Mouse (Mus musculus) regulatory T cell (primary cell): ENCODE results near the gene Vwa7.

Experiments
- in situ Hi-C: fragments of 300-600 bp; cut with MboI, MseI; formaldehyde crosslinking; loops from one replicate; pipeline ENCODE4 v1.15.1; 2025; ENCODE audit warnings: high pct_unique_total_duplicates

Vwa7 gene

DNA sequence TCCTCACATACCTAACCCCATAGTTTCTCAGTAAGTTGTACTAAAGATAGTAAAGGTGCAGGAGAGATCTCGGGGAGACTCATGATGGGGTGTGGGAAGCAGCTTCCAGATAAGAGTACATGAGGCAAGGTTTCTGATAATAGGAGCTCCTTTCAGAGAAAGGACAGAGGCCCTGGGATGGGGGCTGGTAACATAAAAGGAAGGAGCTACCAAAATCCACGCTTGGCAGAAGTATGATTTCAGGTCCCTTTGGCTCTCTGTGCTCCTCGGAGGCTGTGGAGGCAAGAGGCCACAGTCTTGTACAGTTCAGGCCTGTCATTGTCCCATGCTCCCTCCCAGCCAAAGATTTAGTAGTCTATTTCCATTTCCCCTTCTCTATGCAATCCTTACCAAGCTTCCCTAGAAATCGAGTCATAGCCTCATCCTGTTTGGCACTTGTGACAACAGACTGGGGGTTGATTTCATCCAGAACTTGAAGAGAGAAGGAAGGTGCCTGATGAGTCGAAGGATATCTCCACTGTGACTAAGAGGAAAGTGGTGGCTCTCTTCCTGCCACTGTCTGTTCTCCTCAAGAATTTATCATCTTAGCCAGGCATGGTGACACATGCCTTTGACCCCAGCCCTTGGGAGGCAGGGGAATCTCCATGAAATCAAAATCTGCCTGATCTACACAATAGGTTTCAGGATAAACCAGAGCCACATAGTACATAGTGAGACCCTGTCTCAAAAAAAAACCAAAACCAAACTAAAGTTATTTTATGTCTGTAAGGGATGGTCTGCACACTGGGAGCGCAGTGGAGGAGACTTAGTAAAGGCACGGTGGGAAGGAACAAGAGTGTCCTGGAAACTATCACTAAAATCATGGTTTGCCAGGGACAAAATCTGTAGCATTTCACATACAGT lies 28.8 kb downstream of the Vwa7 start:
- in situ Hi-C loops, result loop anchor here (10.0 kb wide), 1 partner anchor 190 kb away; the partner anchor contains the start of genes Atp6v1g2 and Nfkbil1

DNA sequence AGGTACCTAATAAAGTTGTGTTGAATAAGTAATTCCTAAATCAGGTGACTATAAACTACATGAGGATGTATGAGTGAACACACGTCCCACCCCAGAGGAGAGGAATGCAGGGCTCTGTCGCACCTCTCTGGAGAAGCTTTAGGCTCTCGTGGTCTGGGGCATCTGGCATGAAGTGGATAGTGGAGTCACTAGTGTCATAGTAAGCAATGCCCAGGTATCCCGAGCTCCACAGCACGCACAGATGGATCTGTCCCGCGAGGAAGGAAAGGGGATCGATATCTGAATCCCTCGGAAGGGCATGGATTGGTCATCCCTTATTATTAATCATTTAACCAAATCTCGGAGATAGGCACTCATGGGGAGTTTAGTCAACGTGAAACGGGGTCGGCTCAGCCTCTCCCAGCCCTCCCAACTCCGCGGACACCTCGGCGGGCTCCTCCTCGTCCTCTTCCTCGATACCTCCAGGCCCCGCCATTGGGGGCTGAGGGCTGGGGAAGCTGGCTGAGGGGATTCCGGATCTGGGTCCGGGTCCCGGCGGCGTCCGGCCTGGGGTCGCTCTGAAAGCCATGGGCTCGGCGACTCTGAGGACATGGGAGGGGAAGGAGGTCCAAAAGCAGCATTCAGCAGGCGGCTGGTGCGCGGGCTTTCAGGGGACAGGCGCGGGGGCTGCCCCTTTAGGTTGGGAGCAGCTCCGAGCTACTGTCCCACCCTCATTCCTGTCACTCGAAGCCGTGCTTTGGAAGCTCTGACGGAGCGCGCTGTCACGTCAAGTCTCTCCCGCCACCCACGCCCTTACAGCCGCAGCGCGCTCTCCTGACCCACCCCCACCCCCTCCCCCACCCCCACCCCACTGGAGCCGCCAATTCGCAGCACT lies 29.7 kb downstream of the Vwa7 start:
- in situ Hi-C loops, result loop anchor here (10.0 kb wide), 1 partner anchor 189 kb away; the partner anchor contains the start of genes Atp6v1g2 and Nfkbil1

- in situ Hi-C loops, result loop anchor here (10.0 kb wide), 1 partner anchor 188 kb away; the partner anchor contains the start of genes Atp6v1g2 and Nfkbil1
Measured at GRCm38 (mm10) chr17:35046681-35047455, 30.5 kb downstream of the Vwa7 start, which contains the start of gene Msh5. Gene Msh5 (minus strand): TSS chr17:35046745.

DNA sequence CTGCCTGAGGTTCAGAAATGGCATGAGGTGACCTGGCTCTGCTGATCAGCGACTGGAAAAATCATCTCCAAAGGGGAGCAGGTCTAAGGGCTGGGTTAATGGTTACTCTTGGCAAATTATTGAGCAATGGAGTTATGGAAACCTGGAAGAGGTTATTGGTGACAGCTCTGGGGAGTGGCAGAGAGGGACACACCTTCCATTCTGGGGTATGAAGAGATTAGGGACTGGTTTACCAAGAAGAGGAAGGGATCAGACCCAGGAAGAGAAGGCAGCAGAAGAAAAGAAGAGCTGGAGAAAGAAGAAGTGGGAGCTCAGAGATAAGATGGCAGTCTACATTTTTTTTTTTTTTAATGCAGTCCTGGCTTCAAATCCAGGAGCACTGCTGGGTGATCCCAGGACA lies 31.3 kb downstream of the Vwa7 start:
- in situ Hi-C loops, result loop anchor here (10.0 kb wide), 1 partner anchor 187 kb away; the partner anchor contains the start of genes Atp6v1g2 and Nfkbil1

DNA sequence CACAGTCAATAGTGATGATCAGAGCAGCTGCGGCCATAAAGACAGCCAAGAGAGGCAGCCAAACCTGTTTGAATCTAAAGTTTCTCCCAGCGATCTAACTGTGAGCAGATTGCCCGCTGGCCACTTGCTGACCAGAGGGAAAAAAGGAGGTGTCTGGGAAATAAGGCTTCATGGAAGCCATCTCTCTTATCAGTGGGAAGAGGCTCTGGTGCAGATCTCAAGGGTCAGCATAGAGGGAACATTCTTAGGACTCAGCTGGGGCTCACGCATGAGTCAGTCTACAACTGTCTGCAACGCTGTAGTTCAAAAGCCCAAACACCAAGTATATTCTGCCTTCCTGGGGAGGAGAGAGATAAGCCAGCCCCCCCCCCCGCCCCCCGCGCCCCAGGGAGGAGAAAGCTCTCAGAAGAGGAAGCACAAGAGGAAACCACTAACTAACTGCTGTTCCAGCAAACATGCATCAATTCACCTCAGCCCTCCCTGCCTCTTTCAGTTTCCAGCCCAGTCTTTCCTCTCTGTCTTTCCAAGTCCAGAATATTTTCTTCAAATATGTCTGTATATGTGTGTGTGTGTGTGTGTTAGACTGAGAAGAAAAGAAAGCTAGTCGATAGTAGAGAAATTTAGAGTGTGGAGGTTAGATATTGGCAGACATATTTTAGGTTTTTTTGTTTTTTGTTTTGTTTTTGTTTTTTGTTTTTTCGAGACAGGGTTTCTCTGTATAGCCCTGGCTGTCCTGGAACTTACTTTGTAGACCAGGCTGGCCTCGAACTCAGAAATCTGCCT lies 32.0 kb downstream of the Vwa7 start:
- in situ Hi-C loops, result loop anchor here (10.0 kb wide), 1 partner anchor 186 kb away; the partner anchor contains the start of genes Atp6v1g2 and Nfkbil1

GRCm38 (mm10) chr17:35048932-35049440 lies 32.6 kb downstream of the Vwa7 start:
- in situ Hi-C loops, result loop anchor here (10.0 kb wide), 1 partner anchor 186 kb away; the partner anchor contains the start of genes Atp6v1g2 and Nfkbil1

DNA sequence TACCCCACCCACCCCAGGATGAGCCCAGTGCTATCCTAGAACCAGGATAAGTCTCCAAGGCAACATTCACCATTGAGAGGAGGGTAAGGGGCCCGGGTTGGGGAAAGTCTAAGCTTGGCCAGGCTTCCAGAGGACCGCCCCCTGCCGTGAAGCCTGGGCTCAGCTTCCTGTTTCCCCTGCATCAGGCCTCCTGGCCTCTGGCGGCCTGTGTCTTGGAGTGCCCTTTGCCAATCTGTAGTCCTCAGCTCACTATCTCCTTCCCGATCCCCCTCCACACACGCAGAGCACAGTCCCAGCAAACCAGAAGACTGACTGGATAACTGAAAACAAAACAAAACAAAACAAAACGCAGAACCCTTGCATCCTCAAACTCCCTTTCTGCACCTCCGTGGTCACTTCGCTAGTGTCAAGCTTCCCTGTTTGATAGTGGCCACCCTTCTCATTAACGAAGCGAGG lies 33.2 kb downstream of the Vwa7 start, which contains the start of gene Clic1:
TSS of gene Clic1 (plus strand) at position 406 of the 456 bp plus-strand sequence.
- in situ Hi-C loops, result loop anchor here (5.0 to 10.0 kb wide), 2 partner anchors 73 to 185 kb away; partner anchors contain the start of genes Atp6v1g2, Csnk2b, Gpank1 and Nfkbil1

DNA sequence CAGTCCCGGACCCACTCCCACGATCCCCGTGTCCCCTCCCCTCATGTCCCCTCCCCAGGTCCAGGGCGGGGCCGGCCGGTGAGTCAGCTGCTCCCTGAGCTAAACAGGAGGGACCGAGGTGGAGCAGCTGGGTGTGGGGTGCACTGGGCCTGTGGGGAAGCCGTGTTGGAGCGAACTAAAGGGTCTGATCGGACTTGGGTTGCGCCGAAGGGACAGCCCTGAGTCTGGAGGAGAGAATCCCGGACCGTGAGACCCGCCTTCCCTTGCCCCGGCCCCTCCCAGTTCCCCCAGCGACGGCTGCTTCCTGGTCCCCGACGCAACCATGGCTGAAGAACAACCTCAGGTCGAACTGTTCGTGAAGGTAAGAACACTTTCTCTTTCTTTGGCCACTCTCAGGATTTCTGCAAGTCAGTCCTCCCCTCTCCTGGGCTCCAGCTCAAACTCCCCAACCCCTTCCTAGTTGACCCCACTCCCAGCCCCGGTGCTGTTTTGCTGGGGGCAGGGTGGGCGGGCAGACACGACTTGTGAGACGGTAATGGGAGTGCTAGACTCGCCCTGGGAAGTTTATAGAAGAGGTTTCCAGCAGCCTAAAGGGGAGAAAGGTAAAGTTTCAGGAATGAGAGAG lies 33.9 kb downstream of the Vwa7 start:
- in situ Hi-C loops, result loop anchor here (5.0 kb wide), 1 partner anchor 72 kb away; the partner anchor contains the start of genes Csnk2b and Gpank1

- in situ Hi-C loops, result loop anchor here (5.0 kb wide), 1 partner anchor 71 kb away; the partner anchor contains the start of genes Csnk2b and Gpank1
Measured at GRCm38 (mm10) chr17:35051156-35052086, 35.0 kb downstream of the Vwa7 start.

DNA sequence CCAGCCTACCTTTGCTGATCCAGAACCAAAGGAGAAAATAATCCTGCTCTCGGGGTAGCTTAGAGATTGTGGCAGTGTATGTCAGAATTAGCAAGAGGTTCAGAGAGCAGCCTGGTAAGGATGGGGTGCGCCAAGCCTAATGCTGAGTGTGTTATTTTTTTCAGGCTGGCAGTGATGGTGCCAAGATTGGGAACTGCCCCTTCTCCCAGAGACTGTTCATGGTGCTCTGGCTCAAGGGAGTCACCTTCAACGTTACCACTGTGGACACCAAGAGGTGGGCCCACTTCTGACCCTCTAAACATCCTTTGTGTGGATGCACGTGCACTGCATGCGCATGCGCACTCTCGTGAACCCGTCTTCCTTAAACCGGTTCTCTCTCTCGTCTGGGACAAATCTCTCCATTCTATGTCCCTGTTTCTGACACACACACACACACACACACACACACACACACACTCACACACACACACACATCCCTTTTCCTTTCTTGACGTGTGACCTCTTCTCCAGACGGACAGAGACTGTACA lies 36.0 kb downstream of the Vwa7 start:
- in situ Hi-C loops, result loop anchor here (5.0 kb wide), 1 partner anchor 70 kb away; the partner anchor contains the start of genes Csnk2b and Gpank1

- in situ Hi-C loops, result no loop called here
Measured at GRCm38 (mm10) chr17:35055691-35056495, 39.5 kb downstream of the Vwa7 start.

GRCm38 (mm10) chr17:35057090-35057489 lies 40.7 kb downstream of the Vwa7 start:
- in situ Hi-C loops, result no loop called here

DNA sequence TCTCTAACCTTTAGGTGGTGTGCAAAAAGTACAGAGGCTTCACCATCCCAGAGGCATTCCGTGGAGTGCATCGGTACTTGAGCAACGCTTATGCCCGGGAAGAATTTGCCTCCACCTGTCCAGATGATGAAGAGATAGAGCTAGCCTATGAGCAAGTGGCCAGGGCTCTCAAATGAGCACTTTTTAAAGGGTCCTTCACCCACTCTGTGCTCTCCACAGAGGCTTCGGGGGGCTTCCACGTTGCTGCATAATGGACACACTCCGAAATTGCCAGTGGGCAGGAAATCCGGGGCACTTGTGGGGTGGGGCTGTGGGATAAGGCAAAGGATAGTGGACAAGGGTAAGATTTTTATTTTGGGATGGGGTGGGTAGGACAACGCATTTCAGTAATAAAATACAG lies 41.9 kb downstream of the Vwa7 start:
- in situ Hi-C loops, result no loop called here

GRCm38 (mm10) chr17:35058911-35059892 lies 42.8 kb downstream of the Vwa7 start, which contains the start of gene Ddah2:
Gene Ddah2 (plus strand): TSS chr17:35059035.
- in situ Hi-C loops, result no loop called here

DNA sequence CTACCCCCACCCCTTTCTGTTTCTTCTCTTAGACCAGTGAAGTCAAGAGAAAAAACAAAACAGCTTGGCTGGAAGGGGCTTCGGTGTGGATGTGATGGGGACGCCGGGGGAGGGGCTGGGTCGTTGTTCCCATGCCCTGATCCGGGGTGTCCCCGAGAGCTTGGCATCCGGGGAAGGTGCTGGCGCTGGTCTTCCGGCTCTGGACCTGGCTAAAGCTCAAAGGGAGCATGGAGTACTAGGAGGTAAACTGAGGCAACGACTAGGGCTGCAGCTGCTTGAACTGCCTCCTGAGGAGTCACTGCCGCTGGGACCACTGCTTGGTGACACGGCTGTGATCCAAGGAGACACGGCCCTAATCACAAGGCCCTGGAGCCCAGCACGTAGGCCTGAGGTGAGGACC lies 43.7 kb downstream of the Vwa7 start:
- in situ Hi-C loops, result no loop called here
